Mouse (Mus musculus): ENCODE results near the gene Camk1d. TPM values are rescaled to one million over a fixed set of nuclear protein-coding genes. Genes with fewer than 3 reads are reported as not detected.

Gene Camk1d
- polyA plus RNA-seq, 1 experiment: 14.3 TPM

- H3K4me1 ChIP-seq (ENCODE audit: control insufficient read depth, insufficient read depth, insufficient read length, low read length): peaks cover 24% of the 10 kb centered on the region
- H3K36me3 ChIP-seq (ENCODE audit: control insufficient read depth, insufficient read depth, low read length): 0 out of 2 replicates have a peak, but pooled peaks cover 2% of the 10 kb centered on the region
- H3K4me3 ChIP-seq (ENCODE audit: low read depth, low read length): no peak overlapping the region
- TF ChIP-seq POLR2A (IDR thresholded peaks at IDR 0.05; ENCODE audit: low read depth, low read length): no peak
- no peak for TF ChIP-seq CTCF (IDR thresholded peaks at IDR 0.05; ENCODE audit: extremely low read depth, insufficient read length, insufficient replicate concordance, low read depth, low read length)
- no peaks in the 10 kb centered on the region for H3K27me3 ChIP-seq (ENCODE audit: control insufficient read depth, insufficient read depth, low read length)
- no peak overlapping the region for H3K27ac ChIP-seq (ENCODE audit: insufficient read depth, low read depth, low read length)
- WGBS: 43% methylated on average over 8 of the region's 8 CpGs
These were observed 95.9 kb downstream of the Camk1d start for GRCm38 (mm10) chr2:5618361-5618896.

- 0 out of 2 replicates have a peak, but pooled peaks cover 2% of the 10 kb centered on the region for H3K36me3 ChIP-seq (ENCODE audit: control insufficient read depth, insufficient read depth, low read length)
- H3K27me3 ChIP-seq (ENCODE audit: control insufficient read depth, insufficient read depth, low read length): no peaks in the 10 kb centered on the region
- no peak overlapping the region for H3K4me3 ChIP-seq (ENCODE audit: low read depth, low read length)
- TF ChIP-seq CTCF (IDR thresholded peaks at IDR 0.05; ENCODE audit: extremely low read depth, insufficient read length, insufficient replicate concordance, low read depth, low read length) (no peak), POLR2A (IDR thresholded peaks at IDR 0.05; ENCODE audit: low read depth, low read length) (no peak)
- 16% methylated on average over 3 of the region's 3 CpGs for WGBS
- H3K27ac ChIP-seq (ENCODE audit: insufficient read depth, low read depth, low read length): peak overlapping the region; percentile 5; the same call in 1 of the 2 replicates
- H3K4me1 ChIP-seq (ENCODE audit: control insufficient read depth, insufficient read depth, insufficient read length, low read length): peaks cover 29% of the 10 kb centered on the region
These were observed 99.4 kb downstream of the Camk1d start for GRCm38 (mm10) chr2:5614896-5615295.

GRCm38 (mm10) chr2:5614308-5614705 is 100.0 kb downstream of the Camk1d start:
- 89% methylated on average over 2 of the region's 2 CpGs for WGBS
- peaks cover 29% of the 10 kb centered on the region for H3K4me1 ChIP-seq (ENCODE audit: control insufficient read depth, insufficient read depth, insufficient read length, low read length)
- 0 out of 2 replicates have a peak, but pooled peaks cover 2% of the 10 kb centered on the region for H3K36me3 ChIP-seq (ENCODE audit: control insufficient read depth, insufficient read depth, low read length)
- H3K27me3 ChIP-seq (ENCODE audit: control insufficient read depth, insufficient read depth, low read length): no peaks in the 10 kb centered on the region
- no peak for TF ChIP-seq CTCF (IDR thresholded peaks at IDR 0.05; ENCODE audit: extremely low read depth, insufficient read length, insufficient replicate concordance, low read depth, low read length)
- no peak for TF ChIP-seq POLR2A (IDR thresholded peaks at IDR 0.05; ENCODE audit: low read depth, low read length)
- no peak overlapping the region for H3K4me3 ChIP-seq (ENCODE audit: low read depth, low read length)
- no peak overlapping the region; the same call in 1 of the 2 replicates for H3K27ac ChIP-seq (ENCODE audit: insufficient read depth, low read depth, low read length)

- H3K27me3 ChIP-seq (ENCODE audit: control insufficient read depth, insufficient read depth, low read length): no peaks in the 10 kb centered on the region
- 0 out of 2 replicates have a peak, but pooled peaks cover 2% of the 10 kb centered on the region for H3K36me3 ChIP-seq (ENCODE audit: control insufficient read depth, insufficient read depth, low read length)
- peak overlapping the region; percentile 28; the same call in 1 of the 2 replicates for H3K27ac ChIP-seq (ENCODE audit: insufficient read depth, low read depth, low read length)
- peaks cover 24% of the 10 kb centered on the region for H3K4me1 ChIP-seq (ENCODE audit: control insufficient read depth, insufficient read depth, insufficient read length, low read length)
- TF ChIP-seq CTCF (IDR thresholded peaks at IDR 0.05; ENCODE audit: extremely low read depth, insufficient read length, insufficient replicate concordance, low read depth, low read length) (no peak), POLR2A (IDR thresholded peaks at IDR 0.05; ENCODE audit: low read depth, low read length) (no peak)
- 52% methylated on average over 12 of the region's 12 CpGs for WGBS
- no peak overlapping the region for H3K4me3 ChIP-seq (ENCODE audit: low read depth, low read length)
These were observed 100.5 kb downstream of the Camk1d start for GRCm38 (mm10) chr2:5613651-5614307.

- Histone ChIP-seq H3K4me1 (ENCODE audit: control insufficient read depth, insufficient read depth, insufficient read length, low read length) (peaks cover 24% of the 10 kb centered on the region), H3K36me3 (ENCODE audit: control insufficient read depth, insufficient read depth, low read length) (no peaks in the 10 kb centered on the region), H3K27ac (ENCODE audit: insufficient read depth, low read depth, low read length) (no peak overlapping the region), H3K27me3 (ENCODE audit: control insufficient read depth, insufficient read depth, low read length) (no peaks in the 10 kb centered on the region), H3K4me3 (ENCODE audit: low read depth, low read length) (no peak overlapping the region)
- no peak for TF ChIP-seq POLR2A (IDR thresholded peaks at IDR 0.05; ENCODE audit: low read depth, low read length)
- no peak for TF ChIP-seq CTCF (IDR thresholded peaks at IDR 0.05; ENCODE audit: extremely low read depth, insufficient read length, insufficient replicate concordance, low read depth, low read length)
- 40% methylated on average over 1 of the region's 1 CpGs for WGBS
These were observed 102.7 kb downstream of the Camk1d start for GRCm38 (mm10) chr2:5611601-5612000.

- 63% methylated on average over 4 of the region's 4 CpGs for WGBS
- Histone ChIP-seq H3K36me3 (ENCODE audit: control insufficient read depth, insufficient read depth, low read length) (no peaks in the 10 kb centered on the region), H3K27ac (ENCODE audit: insufficient read depth, low read depth, low read length) (no peak overlapping the region), H3K4me1 (ENCODE audit: control insufficient read depth, insufficient read depth, insufficient read length, low read length) (peaks cover 20% of the 10 kb centered on the region), H3K27me3 (ENCODE audit: control insufficient read depth, insufficient read depth, low read length) (no peaks in the 10 kb centered on the region), H3K4me3 (ENCODE audit: low read depth, low read length) (no peak overlapping the region)
- TF ChIP-seq CTCF (IDR thresholded peaks at IDR 0.05; ENCODE audit: extremely low read depth, insufficient read length, insufficient replicate concordance, low read depth, low read length): no peak
- no peak for TF ChIP-seq POLR2A (IDR thresholded peaks at IDR 0.05; ENCODE audit: low read depth, low read length)
These were observed 103.8 kb downstream of the Camk1d start for GRCm38 (mm10) chr2:5610521-5610920.

All from small intestine, adult 2 months (tissue).